Mouse (Mus musculus): Measurements from ENCODE around the gene Glrx5.

- TF ChIP-seq CTCF (IDR thresholded peaks at IDR 0.05; ENCODE audit: low read depth, low read length) (no peak), POLR2A (IDR thresholded peaks at IDR 0.05; ENCODE audit: borderline replicate concordance, low read depth, low read length) (no peak)
Measured at GRCm38 (mm10) chr12:105022776-105023175, 9.7 kb upstream of the Glrx5 start.
